Mouse (Mus musculus) bone marrow, adult 2 months (tissue): ENCODE results near the gene Psd4.

Experiments used
- CTCF ChIP-seq: fragments of 200-500 bp; IDR thresholded peaks from 2 replicates; pipeline ENCODE4 v1.5.1; 2011; ENCODE audit warnings: low read length, control low read depth; ENCODE audit not compliant: control insufficient read depth, insufficient read depth
- POLR2A ChIP-seq: fragments of 200-500 bp; IDR thresholded peaks from 2 replicates; pipeline ENCODE4 v1.6.1; 2011; ENCODE audit warnings: low read depth, mild to moderate bottlenecking, control low read depth, low read length, borderline replicate concordance; ENCODE audit not compliant: control insufficient read depth

- TF ChIP-seq POLR2A (no peak), CTCF (no peak)
Observed at GRCm38 (mm10) chr2:24455057-24455855, 87.9 kb downstream of the Psd4 start.
